Mouse (Mus musculus) kidney, embryonic 14.5 days (tissue): ENCODE data around the gene Elmo3. TPM values are rescaled to one million over a fixed set of nuclear protein-coding genes. Genes with fewer than 3 reads are reported as not detected.

Source experiments
- ATAC-seq: fragments of 200-750 bp; cut with Nextera tagmentation; 2 replicates; pipeline ENCODE4 v1.8.0; 2017; ENCODE audit warnings: moderate number of reproducible peaks, mild to moderate bottlenecking, moderate TSS enrichment, moderate library complexity; ENCODE audit not compliant: low FRiP score, low TSS enrichment
- H3K27ac ChIP-seq: fragments of 300-500 bp; sonication (generic); 2 replicates; pipeline ENCODE4 v1.5.1; 2014; ENCODE audit warnings: low read depth, mild to moderate bottlenecking, low read length, moderate library complexity, mixed read lengths
- H3K27me3 ChIP-seq: fragments of 300-500 bp; sonication (generic); 2 replicates; pipeline ENCODE4 v1.6.1; 2014; ENCODE audit warnings: mild to moderate bottlenecking, low read length; ENCODE audit not compliant: control insufficient read depth, insufficient read depth
- H3K36me3 ChIP-seq: fragments of 300-500 bp; sonication (generic); 2 replicates; pipeline ENCODE4 v1.6.1; 2014; ENCODE audit warnings: low read length, mixed read lengths; ENCODE audit not compliant: control insufficient read depth, insufficient read depth
- H3K4me1 ChIP-seq: fragments of 300-500 bp; sonication (generic); 2 replicates; pipeline ENCODE4 v1.6.1; 2014; ENCODE audit warnings: low read length, mixed read lengths; ENCODE audit not compliant: control insufficient read depth, insufficient read depth
- H3K4me2 ChIP-seq: fragments of 300-500 bp; sonication (generic); replicated peaks from 2 replicates; pipeline ENCODE4 v1.6.1; 2014; ENCODE audit warnings: low read depth, mild to moderate bottlenecking, low read length
- H3K4me3 ChIP-seq: fragments of 300-500 bp; sonication (generic); 2 replicates; pipeline ENCODE4 v1.5.1; 2014; ENCODE audit warnings: mild to moderate bottlenecking, low read length
- H3K9ac ChIP-seq: fragments of 300-500 bp; sonication (generic); 2 replicates; pipeline ENCODE4 v1.6.1; 2014; ENCODE audit warnings: low read depth, mild to moderate bottlenecking, low read length, moderate library complexity
- H3K9me3 ChIP-seq: fragments of 300-500 bp; sonication (generic); 2 replicates; pipeline ENCODE4 v1.6.1; 2016; ENCODE audit warnings: low read length; ENCODE audit not compliant: control insufficient read depth
- WGBS: fragments of 180-500 bp; shearing (Covaris S2); extraction: QIAGEN DNeasy Blood & Tissue Kit; methylation state at CpG from one replicate; pipeline ENCODE4 v1.1.7; 2014; 5-methylcytosine and 5-hydroxymethylcytosine counted together
- polyA plus RNA-seq: library from polyadenylated mRNA; unstranded; fragments of >200 nt; fragmentation: Nextera tagmentation; extraction: Ambion mirVana; gene quantifications from 2 replicates; pipeline ENCODE4 v1.2.1, GENCODE M21; 2014

Gene Elmo3
- 6.1 and 9.4 TPM in 2 replicates for polyA plus RNA-seq

- H3K4me3 ChIP-seq, result peak within 1 kb of the TSS; percentile 38
- no peaks in the 10 kb centered on the region for H3K9me3 ChIP-seq
- H3K27me3 ChIP-seq, result no peaks in the 10 kb centered on the region
- H3K36me3 ChIP-seq, result peaks cover 60% of the 10 kb centered on the region
- H3K27ac ChIP-seq, result peak within 1 kb of the TSS; percentile 69
- peak; percentile 87 for ATAC-seq
- peak within 1 kb of the TSS; percentile 60 for H3K9ac ChIP-seq
- WGBS, result 4% methylated on average over 30 of the region's 30 CpGs
- H3K4me1 ChIP-seq, result peaks cover 18% of the 10 kb centered on the region; the same call in 1 of the 2 replicates
- peak within 1 kb of the TSS; percentile 72 for H3K4me2 ChIP-seq
Measured at GRCm38 (mm10) chr8:105305211-105306145, at the start of gene Elmo3. Elmo3 (plus strand) TSS chr8:105305601.

- Histone ChIP-seq H3K4me1 (peaks cover 17% of the 10 kb centered on the region; the same call in 1 of the 2 replicates), H3K4me2 (no peak overlapping the region), H3K4me3 (no peak overlapping the region), H3K27ac (no peak overlapping the region), H3K36me3 (no peaks in the 10 kb centered on the region; the same call in 1 of the 2 replicates), H3K9ac (no peak overlapping the region), H3K27me3 (peaks cover 51% of the 10 kb centered on the region), H3K9me3 (no peaks in the 10 kb centered on the region)
- no peak for ATAC-seq
- WGBS, result 65% methylated on average over 7 of the region's 7 CpGs
Measured at GRCm38 (mm10) chr8:105257318-105258114, 47.9 kb upstream of the Elmo3 start.

- peaks cover 14% of the 10 kb centered on the region; the same call in 1 of the 2 replicates for H3K4me1 ChIP-seq
- no peak overlapping the region for H3K27ac ChIP-seq
Measured at GRCm38 (mm10) chr8:105258911-105259720, 46.3 kb upstream of the Elmo3 start.

DNA sequence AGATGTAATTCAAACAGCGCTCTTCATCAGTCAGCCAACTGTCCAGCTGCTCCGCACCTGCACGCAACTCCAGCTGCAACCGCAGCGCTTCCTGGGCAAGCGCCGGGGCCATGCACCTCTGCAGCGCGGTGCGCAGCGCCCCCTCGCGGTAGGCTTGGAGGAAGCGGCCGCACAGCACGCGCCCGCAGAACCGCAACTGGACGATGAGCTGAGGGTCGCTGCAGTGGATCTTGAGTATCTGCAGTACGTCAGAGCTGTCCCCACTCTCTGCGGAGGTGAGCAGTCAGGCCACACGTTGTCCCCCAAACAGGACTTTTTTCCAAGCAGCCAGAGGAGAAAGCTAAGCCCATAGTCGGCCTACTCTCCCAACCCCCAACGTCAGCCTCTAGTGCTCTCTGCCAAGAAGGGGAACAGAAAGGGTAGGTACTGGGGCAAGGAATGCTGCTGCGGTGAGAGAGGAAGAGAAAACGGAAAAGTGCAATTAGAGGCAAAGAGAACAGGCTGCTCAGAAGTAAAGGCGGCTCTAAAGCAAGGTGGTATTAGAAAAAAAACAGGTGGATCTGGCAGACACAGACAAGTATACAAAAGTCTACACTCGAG, 45.6 kb upstream of the Elmo3 start:
- H3K4me3 ChIP-seq, result peak overlapping the region; percentile 34
- peak overlapping the region; percentile 57 for H3K4me2 ChIP-seq
- H3K27ac ChIP-seq, result no peak overlapping the region
- H3K36me3 ChIP-seq, result no peaks in the 10 kb centered on the region
- peak overlapping the region; percentile 32; the same call in 1 of the 2 replicates for H3K9ac ChIP-seq
- H3K4me1 ChIP-seq, result peaks cover 12% of the 10 kb centered on the region; the same call in 1 of the 2 replicates
- WGBS, result 4% methylated on average over 30 of the region's 30 CpGs
- peak; percentile 41 for ATAC-seq
- no peaks in the 10 kb centered on the region for H3K9me3 ChIP-seq
- peaks cover 58% of the 10 kb centered on the region for H3K27me3 ChIP-seq

More at GRCm38 (mm10) chr8:105258911-105259720, 46.3 kb upstream of the Elmo3 start:
- WGBS, result 2% methylated on average over 55 of the region's 55 CpGs
- H3K4me2 ChIP-seq, result peak overlapping the region; percentile 57
- peak overlapping the region; percentile 32 for H3K9ac ChIP-seq
- H3K36me3 ChIP-seq, result no peaks in the 10 kb centered on the region
- no peaks in the 10 kb centered on the region for H3K9me3 ChIP-seq
- H3K4me3 ChIP-seq, result peak overlapping the region; percentile 34
- peaks cover 59% of the 10 kb centered on the region for H3K27me3 ChIP-seq
- ATAC-seq, result peak; percentile 18

DNA sequence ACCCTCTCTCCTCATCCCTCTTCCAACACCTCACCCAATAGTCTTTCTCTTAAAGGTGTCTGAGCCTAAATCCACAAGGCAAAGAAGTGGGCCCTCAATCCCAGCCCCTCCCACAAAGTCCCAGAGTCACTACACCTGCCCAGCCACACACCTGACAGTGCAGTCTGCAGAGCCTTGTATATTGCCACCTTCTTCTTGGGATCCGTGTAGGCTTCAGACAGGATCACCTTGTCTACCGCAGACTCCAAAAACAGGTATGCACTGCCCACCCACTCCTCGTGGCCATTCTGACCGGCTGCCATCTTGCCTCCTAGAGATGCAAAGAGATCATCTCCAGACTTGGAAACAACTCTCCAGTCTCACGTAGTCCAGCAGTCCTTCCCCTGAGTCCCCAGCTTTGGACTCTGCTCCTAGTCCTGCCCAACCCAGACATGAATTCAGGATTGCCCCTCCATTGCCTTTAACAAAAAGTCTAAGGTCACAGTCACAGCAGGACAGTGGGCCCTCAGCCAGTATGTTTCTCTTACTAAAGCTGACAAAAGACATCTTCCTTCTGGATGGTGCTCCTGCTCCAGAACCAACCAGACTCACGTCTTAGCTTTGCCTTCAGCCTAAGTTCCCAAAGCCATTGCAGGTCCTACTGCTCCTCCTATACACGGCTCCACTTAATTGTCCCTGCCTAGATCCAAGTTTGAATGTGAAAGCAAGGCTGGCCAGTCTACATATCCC, 44.9 kb upstream of the Elmo3 start:
- H3K4me2 ChIP-seq, result no peak overlapping the region
- no peak overlapping the region for H3K27ac ChIP-seq
- no peak for ATAC-seq
- 0 out of 2 replicates have a peak, but pooled peaks cover 9% of the 10 kb centered on the region for H3K4me1 ChIP-seq
- H3K36me3 ChIP-seq, result no peaks in the 10 kb centered on the region
- no peak overlapping the region for H3K9ac ChIP-seq
- no peaks in the 10 kb centered on the region for H3K9me3 ChIP-seq
- 70% methylated on average over 7 of the region's 7 CpGs for WGBS
- peaks cover 55% of the 10 kb centered on the region for H3K27me3 ChIP-seq
- no peak overlapping the region for H3K4me3 ChIP-seq

DNA sequence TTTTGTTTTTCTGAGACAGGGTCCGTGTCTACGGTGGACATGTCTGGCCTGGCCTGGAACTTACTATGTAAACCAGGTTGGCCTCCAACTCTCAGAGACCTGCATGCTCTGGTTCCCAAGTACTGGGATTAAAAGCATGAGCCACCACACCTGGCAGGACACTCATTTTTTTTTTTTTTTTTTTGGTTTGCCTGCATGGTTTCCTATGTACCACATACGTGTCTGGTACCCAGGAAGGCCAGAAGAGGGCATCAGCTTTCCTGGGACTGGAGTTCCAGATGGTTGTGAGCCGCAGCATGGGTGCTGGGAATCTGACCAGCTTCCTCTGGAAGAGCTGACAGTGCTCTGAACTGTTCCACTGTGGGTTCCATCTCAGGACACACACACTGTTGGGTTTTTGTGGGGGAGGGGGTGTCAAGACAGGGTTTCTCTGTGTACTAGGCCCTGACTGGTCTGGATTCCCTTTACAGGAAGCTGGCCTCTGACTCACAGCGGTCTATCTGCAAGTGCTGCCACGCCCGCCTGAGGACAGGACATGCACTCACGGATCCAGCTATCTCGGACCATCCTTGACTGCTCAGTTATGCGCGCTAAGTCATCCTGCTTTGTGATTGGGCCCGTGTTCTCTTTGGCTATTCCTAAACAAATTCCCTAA, 43.9 kb upstream of the Elmo3 start:
- peaks cover 3% of the 10 kb centered on the region; the same call in 1 of the 2 replicates for H3K9me3 ChIP-seq
- H3K4me3 ChIP-seq, result no peak overlapping the region
- no peak overlapping the region for H3K4me2 ChIP-seq
- no peak overlapping the region for H3K27ac ChIP-seq
- WGBS, result 85% methylated on average over 12 of the region's 12 CpGs
- no peak overlapping the region for H3K9ac ChIP-seq
- H3K4me1 ChIP-seq, result 0 out of 2 replicates have a peak, but pooled peaks cover 9% of the 10 kb centered on the region
- peaks cover 57% of the 10 kb centered on the region for H3K27me3 ChIP-seq
- no peak for ATAC-seq
- no peaks in the 10 kb centered on the region for H3K36me3 ChIP-seq

- no peak overlapping the region for H3K9ac ChIP-seq
- H3K27me3 ChIP-seq, result peaks cover 67% of the 10 kb centered on the region
- H3K4me1 ChIP-seq, result peaks cover 14% of the 10 kb centered on the region
- no peak overlapping the region for H3K27ac ChIP-seq
- 38% methylated on average over 16 of the region's 16 CpGs for WGBS
- ATAC-seq, result no peak
- H3K9me3 ChIP-seq, result peaks cover 4% of the 10 kb centered on the region; the same call in 1 of the 2 replicates
- no peak overlapping the region; the same call in 1 of the 2 replicates for H3K4me2 ChIP-seq
- no peak overlapping the region; the same call in 1 of the 2 replicates for H3K4me3 ChIP-seq
- H3K36me3 ChIP-seq, result no peaks in the 10 kb centered on the region
Measured at GRCm38 (mm10) chr8:105263244-105263912, 42.0 kb upstream of the Elmo3 start.
